Mouse (Mus musculus) gastrocnemius, postnatal 10 days (tissue): ENCODE data around the gene Ube2u. TPM values are rescaled to one million over a fixed set of nuclear protein-coding genes. Genes with fewer than 3 reads are reported as not detected.
A peak's percentile ranks its signal among the peaks of the same experiment; 100 is the strongest.
"Not testable (repeated sequence)": the region's sequence is repeated elsewhere in the genome, so short reads cannot be mapped to it uniquely, and the experiment has no call there.

ENCODE experiments used
- DNase-seq: peaks from one replicate; pipeline ENCODE4 v3.0.0; 2021; ENCODE audit warnings: mixed read lengths
- long read RNA-seq, 2 experiments: library from polyadenylated mRNA; stranded (forward); transcript quantifications; one replicate each; pipeline ENCODE4 v2.0.0; 2021
- total RNA-seq, 2 experiments: library from RNA; stranded (reverse); gene quantifications; 2 replicates each; pipeline ENCODE4 v1.2.3; 2021

The Ube2u gene
- not detected for total RNA-seq
- long read RNA-seq, experiment 1 = 0 reads
- long read RNA-seq, experiment 2 = 0 reads

DNA sequence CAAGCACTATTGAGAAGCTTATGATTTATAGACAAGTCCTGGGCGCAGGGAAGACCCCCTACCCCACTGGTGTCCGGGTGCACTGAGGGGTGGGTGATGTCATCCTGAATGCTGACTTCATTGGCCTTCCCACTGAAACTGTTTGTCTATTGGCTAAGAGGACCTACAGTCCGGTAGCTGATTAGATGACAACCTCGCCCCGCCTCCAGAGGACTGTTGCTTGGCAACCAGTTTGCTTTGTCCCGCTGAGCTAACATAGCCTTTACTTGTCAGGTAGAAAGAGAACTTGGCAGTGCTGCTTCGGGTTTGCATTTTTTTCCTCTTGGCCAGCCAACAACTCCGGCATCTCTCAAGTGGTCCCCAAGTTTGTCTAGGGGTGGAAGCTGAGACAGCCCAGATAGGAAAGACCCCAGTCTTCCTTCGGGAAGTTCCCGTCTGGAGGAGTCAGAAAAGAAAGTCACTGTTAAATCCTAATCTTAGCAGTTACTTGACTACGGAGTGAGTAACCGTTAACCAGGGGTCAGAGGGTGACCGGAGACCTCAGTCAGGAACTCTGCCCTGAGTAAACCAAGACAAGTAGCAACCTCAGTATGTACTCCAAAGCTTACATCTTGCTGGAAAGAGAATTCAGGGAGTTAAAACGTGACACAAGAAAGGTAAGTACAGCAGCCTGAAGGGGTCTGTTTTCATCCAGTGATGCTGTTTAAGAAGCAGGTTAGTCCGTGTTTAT, at the start of gene Ube2u:
Ube2u (plus strand) TSS at position 258 of the 730 bp plus-strand sequence.
- no peak for DNase-seq

DNA sequence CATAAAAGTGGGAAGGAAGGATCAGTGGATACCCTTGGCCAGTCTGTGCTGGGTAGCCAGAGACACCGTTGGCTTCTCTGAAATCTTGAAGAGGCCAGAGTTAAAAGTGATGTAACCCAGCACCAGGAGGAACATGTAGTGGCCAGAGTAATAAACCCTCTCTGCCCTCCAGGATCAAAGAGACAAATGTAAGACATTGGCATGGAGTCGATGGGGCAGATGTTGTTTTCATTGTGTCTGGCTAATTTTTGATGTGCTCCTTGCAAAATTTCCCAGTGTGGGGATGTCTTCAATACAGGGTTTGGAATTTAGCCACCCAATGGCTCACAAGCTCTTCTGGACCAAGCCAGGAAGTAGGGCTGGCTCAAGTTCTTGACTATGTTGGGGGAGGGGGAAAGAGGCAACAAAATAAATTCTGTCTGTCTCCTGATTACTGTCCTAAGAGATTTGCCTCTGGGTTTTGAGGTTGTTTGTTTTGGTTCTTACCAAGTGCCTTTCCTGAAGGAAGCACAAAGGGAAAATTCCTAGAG, 49.2 kb upstream of the Ube2u start:
- no peak for DNase-seq

DNA sequence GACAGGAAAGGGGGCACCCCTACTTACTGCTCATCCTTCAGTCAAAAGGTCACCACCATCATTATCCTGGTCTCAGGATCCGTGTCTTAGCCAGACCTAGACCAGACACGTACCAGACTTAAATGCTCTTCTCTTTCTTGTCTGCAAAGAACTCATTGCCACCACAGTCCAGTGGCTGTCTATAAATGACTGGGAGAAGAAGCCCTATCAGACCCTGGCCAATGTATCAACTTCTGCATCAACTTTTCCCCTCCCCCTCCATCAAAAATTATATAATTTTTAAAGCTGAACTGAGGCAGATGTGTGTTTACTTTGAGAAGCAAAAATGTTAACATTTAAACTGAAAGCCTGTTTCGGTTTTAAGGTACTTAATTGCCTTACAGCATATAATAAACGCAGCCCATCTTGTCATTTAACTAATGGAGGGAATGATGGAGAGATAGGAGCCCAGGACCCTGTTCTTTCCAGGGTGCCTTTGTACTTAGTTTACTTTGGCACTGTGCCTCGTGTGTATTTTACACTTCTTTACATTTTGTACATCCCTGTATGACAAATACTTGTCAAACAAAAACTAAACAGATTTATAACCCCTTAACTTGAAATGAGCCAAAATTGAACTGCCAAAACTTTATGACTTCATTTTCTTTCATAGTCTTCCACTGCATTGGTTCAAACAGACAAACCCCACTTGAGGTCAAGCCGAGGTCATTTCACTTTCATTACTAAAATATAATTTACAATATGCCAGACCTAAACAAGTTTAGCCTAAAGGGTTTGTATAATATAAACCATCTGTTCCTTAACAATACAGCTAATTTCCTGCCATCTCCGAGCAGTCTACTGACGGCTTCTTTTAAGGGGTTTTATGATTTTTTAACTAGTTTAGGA, 43.1 kb upstream of the Ube2u start:
- DNase-seq = no peak

DNA sequence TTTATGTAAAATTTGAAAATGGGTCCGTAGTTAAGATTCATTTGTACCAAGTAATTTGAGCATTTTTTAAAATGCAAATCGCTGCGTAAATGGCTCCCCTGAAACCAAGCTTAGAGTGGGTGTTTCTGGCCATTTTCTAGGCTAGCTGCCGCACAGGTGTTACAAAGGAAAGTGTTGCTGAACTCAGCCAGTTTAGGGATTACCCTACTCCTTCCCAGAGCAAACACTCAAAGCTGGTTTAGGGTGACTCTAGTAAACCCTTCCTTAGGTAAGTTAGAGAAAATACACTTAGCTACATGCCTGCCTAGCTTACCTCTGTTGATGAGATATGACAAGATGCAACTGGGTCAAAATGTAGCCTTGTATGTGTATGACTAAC, 42.5 kb upstream of the Ube2u start:
- DNase-seq = no peak

DNA sequence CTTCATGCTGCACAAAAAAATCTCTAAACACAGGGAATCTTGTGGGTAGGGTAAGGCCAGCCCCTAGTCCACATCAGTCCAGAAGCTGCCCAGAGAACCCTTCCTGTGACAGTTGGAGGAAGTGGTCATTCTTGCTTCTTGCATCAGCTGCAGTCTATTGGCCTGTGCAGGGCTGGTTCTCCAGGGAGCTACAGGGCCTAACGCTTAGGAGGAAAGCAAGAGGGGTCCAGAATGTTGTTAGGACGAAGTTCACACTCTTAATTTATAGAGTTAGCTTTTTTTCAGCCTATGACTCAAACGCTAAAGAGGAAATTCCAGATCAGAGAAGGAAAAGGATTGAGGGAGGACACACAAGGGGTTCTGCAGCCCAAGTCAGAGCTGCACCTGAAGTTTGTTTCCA, 31.8 kb upstream of the Ube2u start:
- no peak for DNase-seq

DNA sequence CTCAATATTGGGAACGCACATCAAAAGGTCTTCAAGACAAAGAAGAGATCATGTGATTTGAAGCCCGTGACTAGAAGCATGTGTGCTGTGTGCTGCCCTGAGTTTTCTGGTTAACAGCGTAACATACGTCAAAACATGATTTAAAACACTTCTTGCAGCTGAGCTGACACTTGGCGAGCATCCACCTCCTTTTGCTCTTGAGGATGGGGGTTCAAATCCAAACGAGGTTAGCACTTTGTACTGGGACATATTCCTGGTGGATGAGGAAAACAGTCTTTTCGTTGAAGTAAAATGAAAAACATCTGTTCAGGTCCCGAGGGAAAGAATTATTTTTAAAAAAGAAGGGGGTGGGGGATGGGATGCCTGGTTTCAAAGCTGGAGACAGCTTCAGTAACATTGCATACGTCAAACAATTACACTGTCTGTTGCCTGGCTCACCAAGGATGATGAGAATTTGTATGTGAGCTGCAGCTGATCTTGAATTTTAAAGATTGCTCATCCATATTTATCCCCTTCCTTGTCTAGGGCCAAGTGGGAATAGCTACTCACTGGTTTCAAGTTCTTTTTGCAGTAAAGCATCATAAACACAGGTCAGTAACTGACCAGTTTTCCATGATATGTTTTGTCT, 16.0 kb upstream of the Ube2u start:
- no peak for DNase-seq

DNA sequence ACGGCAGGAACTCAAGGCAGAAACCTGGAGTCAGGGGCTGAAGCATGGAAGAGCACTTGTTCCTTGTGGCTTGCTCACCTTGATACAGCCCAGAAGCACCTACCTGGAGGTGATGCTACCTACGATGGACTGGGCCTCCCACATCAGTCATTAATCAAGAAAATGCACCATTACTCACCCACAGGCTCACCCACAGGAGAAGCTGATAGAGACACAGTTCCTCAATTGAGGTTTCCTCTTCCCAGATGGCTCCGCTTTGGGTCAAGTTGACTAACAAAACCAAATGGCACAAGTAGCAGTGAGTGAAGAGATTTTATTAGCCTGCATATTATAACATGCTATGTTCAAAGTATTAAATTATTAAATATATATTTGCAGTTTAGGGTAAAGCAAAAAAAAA, 9.8 kb downstream of the Ube2u start:
- no peak for DNase-seq

DNA sequence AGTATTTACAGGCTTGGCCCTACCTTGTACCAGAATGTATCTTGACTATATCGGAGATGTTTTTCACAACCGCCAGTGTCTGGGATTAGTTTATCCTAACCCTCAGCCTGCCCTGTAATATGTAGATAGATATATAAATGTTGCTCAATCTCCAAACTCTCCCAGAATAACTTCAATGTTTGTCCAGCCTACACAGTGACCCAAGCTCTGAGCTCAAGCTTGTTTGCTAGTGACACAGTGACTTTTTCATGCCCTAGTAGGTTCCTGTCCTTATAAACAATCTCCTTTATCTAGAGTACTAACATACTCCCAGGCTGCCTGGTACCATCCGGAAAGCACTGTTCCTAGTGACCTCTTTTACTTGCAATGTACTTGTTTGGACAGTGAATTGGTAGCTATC, 16.5 kb downstream of the Ube2u start:
- no peak for DNase-seq

DNA sequence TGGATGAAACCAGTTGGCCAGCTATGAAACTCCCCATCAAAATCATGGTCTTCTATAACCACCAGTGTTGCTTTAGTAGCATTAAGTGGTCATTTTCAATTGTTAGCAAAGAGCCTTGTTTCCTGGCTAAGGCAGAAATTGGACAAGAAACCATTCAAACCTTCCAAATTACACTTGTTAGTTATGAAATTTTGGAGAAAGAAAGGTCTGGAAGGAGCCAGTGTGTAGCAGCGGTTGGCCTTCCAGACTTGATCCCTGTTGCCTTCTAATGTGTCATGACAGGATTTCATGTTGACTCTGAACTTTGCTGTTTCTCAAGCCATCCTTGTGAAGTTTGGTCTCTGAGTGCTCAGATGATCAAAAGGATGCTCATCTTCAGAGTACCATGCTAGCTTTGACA, 17.9 kb downstream of the Ube2u start:
- no peak for DNase-seq

DNA sequence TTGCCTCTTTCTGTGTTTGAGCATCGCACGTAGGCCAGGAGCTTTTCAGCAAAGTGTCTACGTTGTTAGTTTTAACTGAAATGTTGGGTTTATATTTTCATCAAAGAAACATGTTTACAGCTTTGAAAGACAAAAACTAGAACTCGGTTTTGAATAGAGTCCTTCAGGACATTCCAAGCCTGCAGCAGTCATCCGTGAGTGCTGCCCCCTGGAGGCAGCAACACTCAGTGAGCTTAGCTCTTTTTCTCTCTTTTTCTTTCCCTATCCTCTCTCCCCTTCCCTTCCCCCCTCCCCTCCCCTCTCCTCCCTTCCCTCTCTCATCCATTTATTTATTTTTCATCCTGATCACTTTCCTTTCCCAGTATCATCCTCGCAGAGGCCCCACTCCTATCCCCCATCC, 19.5 kb downstream of the Ube2u start:
- peak; percentile 44 for DNase-seq

DNA sequence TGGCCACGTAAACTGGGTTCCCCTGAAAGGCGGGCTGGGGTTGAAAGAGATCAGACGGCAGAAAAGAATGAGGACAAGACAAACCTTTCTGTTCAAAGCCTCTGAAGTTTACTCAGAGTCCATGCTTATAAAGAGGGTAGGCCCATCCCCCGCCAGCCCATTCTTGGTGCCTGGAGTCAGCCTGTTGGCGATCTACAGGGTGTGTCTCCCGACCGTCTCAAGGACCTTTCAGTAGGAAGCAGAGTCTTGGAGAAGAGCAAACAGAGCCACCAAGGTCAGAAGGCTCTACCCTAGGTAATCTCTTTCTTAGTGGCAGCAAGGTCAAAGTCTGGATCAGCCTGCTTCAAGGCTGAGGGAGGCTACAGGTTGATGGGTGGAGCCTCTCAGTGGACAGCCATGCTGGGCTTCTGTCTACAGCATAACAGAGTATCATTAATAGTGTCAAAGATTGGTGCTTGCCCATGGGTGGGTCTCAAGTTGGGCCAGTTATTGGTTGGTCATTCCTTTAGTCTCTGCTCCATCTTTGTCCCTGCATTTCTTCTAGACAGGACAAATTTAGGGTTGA, 20.5 kb downstream of the Ube2u start:
- not testable (repeated sequence) for DNase-seq

DNA sequence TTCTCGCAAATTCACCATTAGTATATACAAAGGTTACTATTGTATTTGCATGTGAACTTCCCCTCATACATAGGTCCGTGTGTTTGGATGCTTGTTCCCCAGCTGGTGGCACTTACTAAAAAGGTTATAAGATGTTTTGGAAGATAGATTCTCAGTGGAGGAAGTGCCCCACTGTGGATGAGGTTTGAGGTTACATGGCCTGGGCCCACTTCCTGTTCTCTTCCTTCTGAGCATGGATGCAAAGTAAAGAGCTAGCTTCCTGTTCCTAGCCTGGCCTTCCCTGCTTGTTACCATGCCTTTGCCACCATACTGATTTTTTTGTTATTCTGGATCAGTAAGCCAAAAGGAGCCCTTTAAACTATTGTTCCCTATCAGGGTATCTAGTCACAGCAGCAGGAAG, 24.7 kb downstream of the Ube2u start:
- no peak for DNase-seq

DNA sequence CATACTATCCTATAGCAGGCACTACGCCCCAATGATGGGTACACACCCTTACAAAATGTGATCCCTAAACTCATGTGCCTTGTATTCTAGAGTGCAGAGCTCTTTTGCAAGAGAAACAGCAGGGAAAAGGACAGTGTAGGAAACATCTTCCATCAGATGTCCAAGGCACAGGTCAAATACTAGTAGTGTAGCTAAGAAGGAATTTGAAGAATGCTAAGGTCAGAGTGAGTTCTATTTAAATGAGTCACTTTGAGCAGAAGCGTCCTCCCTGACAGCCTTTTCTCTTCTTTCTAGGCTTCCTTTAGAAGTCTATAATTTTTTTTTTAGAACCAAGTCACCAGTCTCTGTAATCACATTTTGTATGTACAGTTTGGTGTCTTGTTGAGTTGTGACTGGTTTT, 39.0 kb downstream of the Ube2u start:
- no peak for DNase-seq

DNA sequence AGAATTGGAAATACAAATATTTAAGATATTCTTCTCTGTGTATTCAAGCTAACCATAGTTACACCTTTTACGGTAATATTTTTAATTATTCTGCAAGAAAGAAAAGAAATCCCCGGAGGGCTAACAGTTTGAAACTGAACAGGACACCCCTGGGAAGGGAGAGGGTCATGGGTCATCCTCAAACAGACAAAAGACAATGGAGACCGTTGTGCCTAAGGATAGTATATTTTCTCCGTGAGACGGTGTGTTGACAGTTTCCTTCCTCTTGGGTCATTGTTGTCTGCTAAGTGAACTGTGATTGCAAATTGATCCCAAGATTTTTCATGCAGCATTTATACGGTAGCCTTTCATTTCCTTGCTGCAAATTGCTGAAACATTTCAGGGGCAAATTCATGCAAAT, 43.9 kb downstream of the Ube2u start:
- DNase-seq = no peak

DNA sequence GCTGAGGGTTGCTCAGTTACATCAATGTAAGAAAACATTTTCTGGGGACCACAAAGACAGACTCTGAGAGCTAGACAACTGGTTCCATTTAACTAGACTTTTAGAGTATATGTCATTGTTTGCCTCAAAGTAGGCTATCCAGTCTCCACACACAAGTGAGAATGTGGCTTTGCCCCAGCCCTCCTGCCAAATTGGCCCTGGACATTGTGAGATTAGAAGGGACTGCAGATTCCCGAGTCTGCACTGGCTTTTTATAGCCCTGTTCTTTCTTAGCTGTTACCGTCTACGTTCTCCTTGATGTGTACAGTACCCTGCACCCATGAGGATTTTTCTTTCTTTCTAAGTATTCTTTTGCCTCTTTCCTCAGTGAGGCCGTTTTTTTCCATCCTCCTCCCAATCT, 46.1 kb downstream of the Ube2u start:
- no peak for DNase-seq

DNA sequence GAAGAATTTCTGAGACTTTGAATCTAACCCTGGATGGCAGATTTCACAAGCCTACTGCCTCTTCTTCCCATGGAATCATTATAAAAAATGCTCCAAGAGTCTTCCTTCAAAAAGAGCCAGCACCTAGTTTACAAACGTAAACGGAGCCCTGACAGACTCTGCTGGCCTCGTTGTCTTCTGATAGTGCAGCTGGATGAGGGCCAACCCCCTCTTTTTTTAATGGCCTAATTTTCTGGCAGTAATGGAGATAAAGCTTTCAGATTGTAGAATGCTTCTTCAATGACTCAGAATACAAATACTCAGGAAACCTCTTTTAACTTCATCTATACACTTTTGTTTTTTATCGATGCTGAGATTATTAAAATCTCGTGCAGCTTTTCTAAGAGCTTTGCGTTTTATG, 47.6 kb downstream of the Ube2u start:
- peak; percentile 17 for DNase-seq

DNA sequence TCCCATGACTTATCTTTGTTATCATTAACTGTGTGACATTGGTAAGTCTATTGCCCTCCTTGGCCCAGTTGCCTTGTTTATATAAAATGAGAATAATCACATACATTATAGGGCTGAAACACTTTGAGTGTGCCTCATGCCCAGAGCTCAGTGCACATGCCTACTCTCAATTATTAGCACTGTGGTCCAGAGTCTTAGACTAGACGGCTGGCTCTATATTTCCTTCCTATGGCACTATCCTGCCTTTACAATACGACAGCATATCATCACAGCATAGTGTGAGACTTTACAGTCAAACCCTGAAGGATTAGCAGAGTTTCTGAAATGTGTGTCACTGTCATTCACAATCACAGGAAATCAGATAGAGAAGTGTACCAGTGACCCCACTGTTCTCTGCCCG, 48.4 kb downstream of the Ube2u start:
- no peak for DNase-seq

DNA sequence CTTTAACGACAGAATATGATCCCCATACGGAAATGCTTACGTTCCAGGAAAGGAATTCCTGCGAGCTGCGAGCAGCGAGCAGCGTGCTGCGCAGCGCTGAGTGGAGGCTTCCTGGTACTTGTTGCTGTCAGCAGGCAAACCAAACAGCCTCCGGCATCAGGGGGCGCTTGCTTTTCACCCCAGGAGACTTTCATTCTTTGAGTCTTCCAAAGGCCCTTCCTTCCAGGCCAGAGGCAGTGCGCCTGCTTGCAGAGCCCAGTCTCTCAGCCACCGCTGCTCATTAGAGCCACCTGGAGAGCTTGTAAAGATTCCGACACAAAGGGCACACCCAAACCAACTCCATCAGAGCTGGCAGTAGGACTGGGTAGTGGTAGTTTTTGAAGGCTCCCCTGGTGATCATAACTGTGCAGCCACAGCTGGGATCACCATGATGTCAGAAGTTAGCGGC, 48.9 kb downstream of the Ube2u start:
- peak; percentile 18 for DNase-seq

DNA sequence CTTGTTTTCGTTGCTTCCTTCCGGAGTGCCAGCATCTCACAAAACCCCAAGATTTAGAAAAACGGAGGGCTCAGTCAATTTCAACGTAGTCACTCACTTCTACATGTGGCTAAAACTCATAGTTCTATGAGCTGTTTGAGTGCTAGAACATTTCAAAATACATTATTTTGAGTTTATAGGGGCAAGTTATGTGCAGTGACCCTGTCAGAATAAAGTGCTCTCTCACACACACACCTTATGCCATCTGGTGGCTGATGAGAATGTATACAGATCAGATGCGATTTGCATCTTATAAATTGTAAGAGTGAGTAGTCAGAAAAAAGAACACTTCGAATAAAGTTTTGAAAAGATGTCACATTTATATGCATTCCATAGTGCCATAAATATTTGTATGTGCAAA, 55.0 kb downstream of the Ube2u start:
- DNase-seq = no peak

DNA sequence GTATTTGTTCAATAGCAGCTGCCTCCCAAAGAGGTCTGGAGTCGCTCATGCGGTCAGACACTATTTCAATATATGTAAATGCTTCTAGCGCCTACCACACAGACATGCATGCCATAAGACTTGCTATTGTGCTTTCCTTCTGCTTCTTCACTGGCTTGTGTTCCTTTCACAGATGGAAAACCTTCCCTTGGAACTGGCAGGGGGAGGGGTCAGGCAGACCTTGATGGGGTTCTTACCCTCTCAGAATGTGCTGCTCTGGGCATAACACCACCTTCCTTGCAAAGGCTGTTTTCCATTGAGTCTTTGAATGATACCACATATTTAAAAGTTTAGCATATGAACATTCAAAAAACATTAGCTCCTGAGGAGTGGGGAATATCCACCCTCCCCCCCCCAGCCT, 56.3 kb downstream of the Ube2u start:
- no peak for DNase-seq

DNA sequence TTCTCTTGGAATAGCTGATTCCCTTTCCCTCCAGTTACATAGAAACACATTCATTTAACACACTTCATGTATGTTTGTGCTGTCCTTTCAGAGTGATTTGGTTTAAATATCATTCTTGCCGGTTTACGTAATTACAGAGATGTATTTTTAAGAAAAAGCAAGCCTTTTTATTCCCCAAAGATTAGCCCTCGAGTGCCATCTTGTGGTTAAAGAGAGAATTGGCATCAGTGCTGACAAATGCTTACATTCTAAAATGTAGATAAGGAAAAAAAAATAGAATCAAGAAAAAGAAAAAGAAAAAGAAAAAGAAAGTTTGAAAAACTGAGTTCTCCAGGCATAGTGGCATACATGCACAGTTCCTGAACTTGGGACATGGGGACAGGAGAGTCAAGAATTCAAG, 59.2 kb downstream of the Ube2u start:
- DNase-seq = no peak

DNA sequence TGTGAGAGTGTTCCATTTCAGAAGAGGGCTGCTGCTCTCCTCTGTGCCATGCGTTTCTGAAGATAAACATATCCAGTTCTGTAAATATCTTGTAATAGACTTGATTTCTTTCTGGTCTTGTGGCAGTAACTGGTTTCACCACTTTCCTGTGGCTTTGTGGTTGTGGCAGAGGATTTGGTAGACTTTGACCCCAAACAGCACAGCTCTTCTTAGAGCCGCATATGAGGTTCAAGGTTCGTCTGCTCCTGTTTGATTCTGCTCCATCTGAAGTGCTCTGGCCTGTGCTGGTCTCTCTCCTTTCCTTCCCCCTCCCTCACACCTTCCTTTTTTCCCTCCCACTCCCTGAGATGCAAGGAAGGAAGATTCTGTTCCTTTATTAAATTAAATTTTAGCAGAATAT, 60.8 kb downstream of the Ube2u start:
- no peak for DNase-seq

DNA sequence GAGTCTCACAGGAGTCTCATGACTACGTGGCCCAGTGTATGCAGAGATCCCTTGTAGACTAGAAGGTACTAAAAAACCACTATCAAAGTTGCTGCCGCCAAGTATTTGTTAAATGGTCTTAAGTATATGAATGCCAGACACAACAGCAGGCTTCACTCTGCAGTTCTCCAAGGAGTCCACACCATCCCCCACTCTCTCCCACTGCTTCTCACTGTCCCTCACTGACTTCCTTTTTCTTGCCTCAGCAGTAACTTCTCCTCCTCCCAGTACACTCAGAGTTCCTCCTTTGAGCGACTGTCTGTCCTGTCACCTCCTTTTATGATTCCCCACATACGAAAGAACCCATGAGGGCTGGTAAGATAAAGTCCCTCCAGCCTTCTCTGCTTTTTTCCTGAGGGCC, 69.3 kb downstream of the Ube2u start:
- no peak for DNase-seq
